Comparison of ENCODE assay signal across 8 mouse cellular contexts in genomic region chr19:15965082-15965481, GRCm38 (mm10). TPM values are rescaled to one million over a fixed set of nuclear protein-coding genes. Genes with fewer than 3 reads are reported as not detected.
A peak's percentile ranks its signal among the peaks of the same experiment; 100 is the strongest.
DNase-seq lines count a peak whose midpoint lies in the region; ATAC-seq and TF ChIP-seq lines count a peak whose summit lies in the region.

No protein-coding gene starts in this region.

- no peaks in the 10 kb centered on the region for H3K9me3 ChIP-seq in heart, embryonic 13.5 days
- no peaks in the 10 kb centered on the region for H3K9me3 ChIP-seq in kidney, postnatal 0 days (replicated peaks; ENCODE audit: low read length)

- ATAC-seq in heart, embryonic 13.5 days (ENCODE audit: extremely low read depth, insufficient number of reproducible peaks, low FRiP score, low TSS enrichment), result peak; percentile 25
- ATAC-seq in kidney, postnatal 0 days (replicated peaks; ENCODE audit: low FRiP score, low read depth), result 0 out of 2 replicates have a peak, but pooled peaks have one; percentile 25

- TF ChIP-seq CTCF in kidney, postnatal 0 days (IDR thresholded peaks at IDR 0.05; ENCODE audit: low read depth), result peak; percentile 83

- H3K27ac ChIP-seq in heart, embryonic 13.5 days (replicated peaks), result no peak overlapping the region
- H3K27ac ChIP-seq in kidney, postnatal 0 days, result no peak overlapping the region

- WGBS in heart, embryonic 13.5 days, result 58% methylated on average over 3 of the region's 3 CpGs
- WGBS in kidney, postnatal 0 days, result 50% methylated on average over 3 of the region's 3 CpGs

- H3K4me2 ChIP-seq in heart, embryonic 13.5 days, result no peak overlapping the region
- H3K4me2 ChIP-seq in kidney, postnatal 0 days (ENCODE audit: low read length), result no peak overlapping the region

- peak; percentile 67 to 81 for DNase-seq in cerebellum, postnatal 10 days
- DNase-seq in cerebellum, postnatal 36 days, result no peak
- DNase-seq in A20 (ENCODE audit: low read depth, low spot score), result peak; percentile 64
- peak; percentile 58 for DNase-seq in adrenal gland, postnatal 10 days
- DNase-seq in kidney, postnatal 0 days (ENCODE audit: low spot score), result peak; percentile 73
- peak; percentile 51 for DNase-seq in lung, postnatal 14 days
- peak; percentile 10 to 37 for DNase-seq in spleen, postnatal 10 days (ENCODE audit: low spot score in 2 of 2)

- peaks cover 58% of the 10 kb centered on the region for H3K36me3 ChIP-seq in heart, embryonic 13.5 days
- 0 out of 2 replicates have a peak, but pooled peaks cover 4% of the 10 kb centered on the region for H3K36me3 ChIP-seq in kidney, postnatal 0 days (ENCODE audit: insufficient read depth, low read length)

- no peak overlapping the region for H3K9ac ChIP-seq in heart, embryonic 13.5 days
- H3K9ac ChIP-seq in kidney, postnatal 0 days (ENCODE audit: low read depth, low read length), result no peak overlapping the region

- no peaks in the 10 kb centered on the region for H3K4me1 ChIP-seq in heart, embryonic 13.5 days
- H3K4me1 ChIP-seq in kidney, postnatal 0 days (replicated peaks; ENCODE audit: insufficient read depth, low read length), result no peaks in the 10 kb centered on the region

- H3K4me3 ChIP-seq in heart, embryonic 13.5 days, result no peak overlapping the region
- H3K4me3 ChIP-seq in kidney, postnatal 0 days (replicated peaks; ENCODE audit: low read depth, low read length), result no peak overlapping the region

- H3K27me3 ChIP-seq in heart, embryonic 13.5 days (replicated peaks), result no peaks in the 10 kb centered on the region
- no peaks in the 10 kb centered on the region for H3K27me3 ChIP-seq in kidney, postnatal 0 days (ENCODE audit: insufficient read depth, low read length)

RNA-seq across cellular contexts. Expression of gene Psat1, which starts 17.9 kb away (rescaled TPM):
- 100 to 1,000 TPM in 1 of 2 experiments, 10 to 100 TPM in 1; 60.7 to 140 TPM for total RNA-seq in adrenal gland, postnatal 10 days (2021)
- 60.4 and 65.8 TPM in 2 replicates for polyA plus RNA-seq in heart, embryonic 13.5 days (2015; fragmentation: Nextera tagmentation; extraction: Ambion mirVana)
- 55.0 and 55.2 TPM in 2 replicates for polyA plus RNA-seq in kidney, postnatal 0 days (2015; fragmentation: Nextera tagmentation; extraction: Ambion mirVana)

RNA-seq across cellular contexts. Expression of gene Cep78, which starts 19.7 kb away (rescaled TPM):
- total RNA-seq in adrenal gland, postnatal 10 days (2021), result 10 to 100 TPM; 11.2 to 11.5 TPM
- 12.9 and 13.4 TPM in 2 replicates for polyA plus RNA-seq in heart, embryonic 13.5 days (2015; fragmentation: Nextera tagmentation; extraction: Ambion mirVana)
- polyA plus RNA-seq in kidney, postnatal 0 days (2015; fragmentation: Nextera tagmentation; extraction: Ambion mirVana), result 15.3 and 16.9 TPM in 2 replicates

Comparison
In these comparisons a context has a peak if more than half of its experiments do, and no peak if none do; other contexts are left out.
1. DNase-seq: peak in cerebellum, postnatal 10 days (2 of 2), A20 (single experiment), adrenal gland, postnatal 10 days (single experiment), kidney, postnatal 0 days (single experiment), lung, postnatal 14 days (single experiment) and spleen, postnatal 10 days (2 of 2); none in cerebellum, postnatal 36 days (0 of 2).